Mouse (Mus musculus): ENCODE results near the gene Fbxo3.

DNA sequence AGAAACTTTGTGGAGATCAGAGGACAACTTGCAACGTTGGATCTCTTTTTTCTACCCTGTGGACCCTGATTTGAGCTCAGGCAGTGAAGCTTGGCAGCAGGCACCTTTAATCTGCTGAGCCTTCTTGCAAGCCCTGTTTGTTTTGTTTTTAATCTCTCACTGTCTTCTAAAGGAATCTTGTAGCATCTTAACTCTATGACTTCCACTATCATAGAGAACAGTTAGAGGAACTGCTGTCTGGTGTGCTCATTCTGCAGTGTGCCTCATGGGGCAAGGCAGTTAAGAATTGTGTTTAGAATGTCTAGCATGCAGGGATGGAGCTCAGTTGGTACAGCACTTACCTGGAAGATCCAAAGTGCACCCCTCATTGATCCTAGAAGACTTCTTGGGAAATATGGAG is 72.4 kb downstream of the Fbxo3 start:
- TF ChIP-seq HCFC1 (IDR thresholded peaks at IDR 0.05; ENCODE audit: borderline replicate concordance, insufficient read depth, low read length) = no peak
- no peak for TF ChIP-seq CHD2 (IDR thresholded peaks at IDR 0.05; ENCODE audit: low read depth, low read length)

Data from ES-E14 (cell line).